Mouse (Mus musculus): Measurements from ENCODE around the gene Coq8b.

Gene Coq8b

DNA sequence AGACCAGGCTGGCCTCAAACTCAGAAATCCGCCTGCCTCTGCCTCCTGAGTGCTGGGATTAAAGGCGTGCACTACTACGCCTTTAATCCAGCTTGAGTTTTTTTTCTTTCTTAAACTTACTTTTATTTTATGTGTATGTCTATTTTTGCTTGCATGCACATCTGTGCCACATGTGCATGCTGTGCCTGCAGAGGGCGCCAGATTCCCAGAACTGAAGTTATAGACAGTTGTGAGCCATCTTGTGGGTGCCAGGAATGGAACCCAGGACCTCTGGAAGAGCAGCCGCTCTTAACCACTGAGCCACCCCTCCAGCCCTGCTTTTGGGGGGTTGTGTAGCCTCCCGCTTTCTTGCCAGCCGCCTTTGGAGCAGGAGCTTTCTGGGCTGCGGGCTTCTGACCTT lies 38.6 kb downstream of the Coq8b start:
- no peak for DNase-seq (ENCODE audit: low spot score in 2 of 2)

DNA sequence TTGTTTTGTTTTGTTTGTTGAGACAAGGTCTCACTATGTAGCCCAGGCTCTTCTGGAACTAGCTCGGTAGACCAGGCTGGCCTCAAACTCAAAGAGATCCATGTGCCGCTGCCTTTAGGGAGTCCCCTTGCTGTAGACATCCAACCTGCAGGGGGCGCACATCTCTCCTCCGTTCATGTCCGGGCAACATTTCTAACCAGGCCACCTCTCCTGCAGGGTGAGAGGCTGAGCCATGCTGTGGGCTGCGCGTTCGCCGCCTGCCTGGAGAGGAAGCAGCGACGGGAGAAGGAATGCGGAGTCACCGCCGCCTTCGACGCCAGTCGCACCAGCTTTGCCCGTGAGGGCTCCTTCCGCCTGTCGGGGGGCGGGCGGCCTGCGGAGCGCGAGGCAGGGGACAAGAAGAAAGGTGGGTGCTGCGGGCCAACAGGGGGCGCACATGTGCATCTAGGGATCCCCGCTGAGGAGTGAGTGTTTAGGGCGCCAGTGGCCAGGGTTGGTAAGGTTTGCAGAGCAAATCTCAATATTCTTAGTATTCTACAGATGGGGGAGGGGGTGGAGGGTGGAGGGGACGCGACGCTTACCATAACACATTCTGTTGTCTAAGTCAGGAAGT lies 41.0 kb downstream of the Coq8b start:
- DNase-seq (ENCODE audit: low spot score in 2 of 2): no peak

DNA sequence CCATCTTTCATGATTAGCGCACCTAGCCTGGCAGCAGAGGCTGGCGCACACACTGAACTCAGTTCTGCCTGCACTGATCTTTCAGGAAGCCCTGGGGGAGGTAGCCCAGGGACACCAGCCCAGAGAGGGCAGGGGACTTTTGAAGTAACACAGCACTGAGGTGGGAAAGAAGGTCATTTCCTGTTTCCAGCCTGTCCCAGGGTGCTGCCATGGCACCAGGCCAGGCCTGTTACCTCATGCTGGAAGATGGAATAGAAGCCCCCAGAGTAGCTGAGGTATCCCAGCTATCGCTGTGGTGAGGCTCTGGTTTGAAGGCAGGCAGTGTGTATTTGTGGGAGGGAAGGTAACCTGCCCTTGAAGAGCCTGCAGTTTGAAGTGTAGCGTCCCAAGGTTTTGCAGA lies 42.1 kb downstream of the Coq8b start:
- no peak for DNase-seq (ENCODE audit: low spot score in 2 of 2)

DNA sequence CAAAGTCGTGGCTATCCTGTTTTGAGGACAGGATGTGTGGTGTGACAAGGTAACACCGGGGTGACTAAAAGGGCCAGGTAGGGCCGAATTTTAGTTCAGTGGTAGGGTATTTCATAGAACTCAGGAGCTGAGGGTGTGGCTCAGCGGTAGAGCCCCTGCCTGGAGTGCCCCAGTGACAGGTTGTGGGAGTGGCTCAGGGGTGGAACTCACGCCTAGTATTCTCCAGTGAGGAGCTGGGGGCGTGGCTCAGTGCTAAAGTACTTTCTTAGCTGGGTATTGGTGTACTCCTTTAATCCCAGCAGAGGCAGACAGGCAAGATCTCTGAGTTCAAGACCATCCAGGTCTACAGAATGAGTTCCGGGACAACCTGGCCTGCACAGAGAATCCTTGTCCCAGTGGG lies 43.2 kb downstream of the Coq8b start:
- no peak for DNase-seq (ENCODE audit: low spot score in 2 of 2)

DNA sequence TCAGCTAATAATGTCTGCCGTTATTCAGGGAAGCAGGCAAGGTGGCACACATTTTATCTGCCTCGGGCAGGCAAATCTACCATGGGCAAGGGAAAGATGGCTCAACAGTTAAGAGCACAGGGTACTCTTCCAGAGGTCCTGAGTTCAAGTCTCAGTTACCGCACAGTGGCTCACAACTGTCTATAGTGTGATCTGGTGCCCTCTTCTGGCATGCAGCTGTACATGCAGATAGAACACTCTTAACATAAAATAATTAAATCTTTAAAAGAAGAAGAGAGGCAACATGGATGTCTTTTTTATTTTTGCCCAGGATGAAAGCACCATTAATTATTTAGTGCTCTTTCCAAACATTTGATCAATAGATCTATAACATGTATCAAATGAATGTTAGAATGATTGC lies 44.4 kb downstream of the Coq8b start:
- DNase-seq (ENCODE audit: low spot score in 2 of 2): no peak

DNA sequence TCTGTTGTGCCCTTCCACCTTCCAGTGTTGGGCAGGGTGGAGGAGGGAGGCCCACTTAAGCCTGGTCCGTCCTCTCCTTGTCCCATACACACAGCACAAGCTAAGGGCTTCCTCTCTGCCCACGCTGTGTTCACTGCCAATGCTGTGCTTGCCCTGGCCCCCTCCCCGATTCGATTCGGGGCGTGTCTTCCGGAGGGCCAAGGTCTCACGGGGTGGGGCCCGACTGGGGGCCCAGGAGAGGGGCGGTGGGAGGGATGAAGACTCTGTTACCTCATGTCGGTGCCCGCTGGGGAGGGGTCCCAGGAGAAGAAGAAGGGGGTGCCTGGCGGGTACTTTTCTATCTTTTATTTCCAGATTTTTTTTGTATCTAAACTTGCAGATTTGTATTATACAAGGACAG lies 48.9 kb downstream of the Coq8b start:
- DNase-seq (ENCODE audit: low spot score in 2 of 2): no peak

DNA sequence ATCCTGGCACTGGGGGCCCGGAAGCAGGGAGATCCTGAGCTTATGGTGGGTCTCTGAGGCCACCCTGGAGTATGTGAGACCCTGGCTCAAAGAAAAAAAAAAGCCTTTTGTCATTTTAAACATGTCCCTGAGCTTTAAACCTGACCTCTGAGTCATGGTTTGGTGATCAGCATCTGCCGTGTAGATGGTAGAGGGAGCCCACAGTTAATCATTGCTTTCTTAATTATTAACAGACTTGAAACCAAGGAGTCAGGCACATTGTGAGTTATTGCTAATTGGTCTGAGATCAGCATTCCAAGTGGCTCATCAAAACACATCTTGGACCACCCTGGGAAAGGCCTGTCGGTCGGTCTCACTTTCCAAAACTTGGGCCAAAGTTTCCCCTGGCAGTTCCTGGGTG lies 49.4 kb downstream of the Coq8b start:
- DNase-seq (ENCODE audit: low spot score in 2 of 2): no peak

DNA sequence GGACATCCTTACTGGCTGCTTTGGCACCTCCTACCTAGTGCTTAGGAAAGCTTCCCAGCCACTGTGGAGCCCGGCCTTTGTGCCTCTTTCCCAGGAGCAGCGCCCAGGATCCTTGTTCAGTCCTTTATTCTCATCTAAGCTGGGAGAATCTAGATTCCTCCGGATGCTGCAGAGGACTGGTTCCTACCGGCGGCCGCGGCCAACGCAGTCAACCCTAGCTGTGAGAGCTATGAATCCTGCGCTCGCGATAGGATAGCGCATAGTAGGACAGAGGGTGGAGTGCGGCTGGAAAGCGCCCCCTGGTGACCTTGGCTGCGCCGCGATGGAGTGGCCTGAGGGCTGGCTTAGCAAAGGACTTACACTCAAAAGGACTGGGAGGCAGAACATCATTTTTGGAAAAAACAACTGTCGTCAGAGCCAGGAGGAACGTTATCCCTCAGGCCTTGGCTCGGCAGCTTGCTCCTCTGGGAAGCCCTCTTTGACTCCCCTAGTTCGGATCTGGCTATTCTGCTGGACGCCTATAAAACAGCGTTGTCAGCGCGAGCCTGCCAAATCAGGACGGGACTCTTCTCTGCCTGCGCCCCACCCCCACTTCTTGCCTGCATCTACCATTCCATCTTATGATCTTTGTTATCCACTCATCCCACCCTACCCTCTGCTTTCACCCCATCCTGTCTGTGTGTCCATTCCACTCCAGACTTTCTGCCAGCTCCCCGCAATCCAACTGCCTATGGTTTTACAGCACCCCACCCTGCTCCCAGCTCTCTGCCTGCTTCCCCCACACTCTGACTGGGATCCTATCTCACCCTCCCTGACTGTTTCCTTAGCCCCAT lies 52.3 kb downstream of the Coq8b start:
- DNase-seq (ENCODE audit: low spot score in 2 of 2): no peak

DNA sequence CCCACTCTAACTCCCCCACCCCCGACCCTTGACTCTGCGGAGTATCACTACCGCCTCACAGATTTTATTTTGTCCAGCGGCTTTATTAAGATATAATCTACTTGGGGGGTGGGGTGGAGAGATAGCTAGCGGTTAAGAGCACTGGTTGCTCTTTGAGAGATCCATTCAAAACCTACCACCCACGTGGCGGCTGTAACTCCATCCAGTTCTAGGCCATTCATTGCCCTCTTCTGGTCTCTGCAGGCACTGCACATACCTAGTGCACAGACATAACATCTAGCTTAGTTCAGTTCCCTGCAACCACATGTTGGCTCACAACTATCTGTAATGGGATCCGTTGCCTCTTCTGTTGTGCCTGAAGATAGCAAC lies 52.9 kb downstream of the Coq8b start:
- DNase-seq (ENCODE audit: low spot score in 2 of 2): peak in 1 of 2 experiments; percentile 69

DNA sequence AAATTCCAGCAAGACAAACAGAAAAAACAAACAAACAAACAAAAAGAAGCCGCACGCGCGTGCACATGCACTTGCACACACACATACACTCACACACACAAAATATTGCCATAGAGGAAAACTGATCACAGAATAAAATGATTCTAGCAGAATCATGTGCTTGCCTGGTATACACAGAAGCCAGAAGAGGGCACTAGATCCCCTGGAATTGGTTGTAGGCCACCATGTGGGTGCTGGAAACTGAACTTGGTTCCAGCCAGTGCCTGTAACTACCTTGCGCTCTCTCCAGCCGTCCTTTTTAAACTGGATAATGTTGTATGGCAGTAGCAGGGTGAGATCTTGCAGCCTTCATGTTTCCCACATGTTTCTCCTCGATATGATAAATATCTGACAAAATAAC lies 55.9 kb downstream of the Coq8b start:
- DNase-seq (ENCODE audit: low spot score in 2 of 2): no peak

DNA sequence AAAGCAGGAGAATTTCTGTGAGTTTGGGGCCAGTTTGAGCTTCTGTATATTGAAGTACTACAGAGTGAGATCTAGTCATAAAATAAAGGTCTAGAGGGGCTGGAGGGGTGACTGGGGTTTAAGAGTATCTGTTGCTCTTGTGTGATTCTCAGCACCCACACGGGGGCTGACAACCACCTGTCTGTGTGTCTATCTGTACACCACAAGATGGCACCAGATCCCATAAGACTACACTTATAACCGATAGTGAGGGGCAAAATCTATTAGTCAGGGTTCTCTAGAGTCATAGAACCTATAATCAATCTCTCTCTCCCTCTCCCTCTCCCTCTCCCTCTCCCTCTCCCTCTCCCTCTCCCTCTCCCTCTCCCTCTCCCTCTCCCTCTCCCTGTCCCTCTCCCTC lies 57.7 kb downstream of the Coq8b start:
- DNase-seq (ENCODE audit: low spot score in 2 of 2): no peak

DNA sequence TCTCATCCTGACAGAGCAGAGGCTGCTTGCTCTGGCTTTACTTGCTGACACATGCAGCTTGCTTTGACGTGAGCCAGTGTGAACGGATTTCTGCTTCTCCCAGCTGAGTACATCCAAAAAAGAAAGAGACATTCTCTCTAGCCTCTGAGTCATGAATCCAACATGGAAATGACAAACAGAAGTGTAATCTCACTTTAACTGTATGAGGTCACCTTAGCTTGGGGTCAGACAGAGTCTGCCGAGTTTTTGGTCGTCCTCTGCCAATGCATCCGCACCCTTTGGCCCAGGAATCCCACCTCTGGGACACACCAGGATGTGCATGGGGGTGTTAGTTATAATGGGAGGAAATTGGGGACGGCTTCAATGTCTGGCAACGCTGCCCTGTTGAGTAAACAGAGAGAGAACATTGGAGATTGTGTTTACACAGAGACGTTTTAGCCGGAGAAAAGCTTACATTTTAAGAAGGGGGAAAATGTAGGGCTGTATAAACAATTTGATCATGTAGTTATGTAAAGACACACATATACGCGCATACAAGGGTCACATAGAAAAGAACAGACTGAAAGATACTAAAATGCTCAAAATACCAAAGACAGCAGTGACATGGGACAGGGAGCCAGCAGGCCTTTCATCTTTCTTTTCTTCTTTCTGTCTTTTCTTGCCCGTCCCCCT lies 59.1 kb downstream of the Coq8b start:
- peak; percentile 43 to 52 for DNase-seq (ENCODE audit: low spot score in 2 of 2)

DNA sequence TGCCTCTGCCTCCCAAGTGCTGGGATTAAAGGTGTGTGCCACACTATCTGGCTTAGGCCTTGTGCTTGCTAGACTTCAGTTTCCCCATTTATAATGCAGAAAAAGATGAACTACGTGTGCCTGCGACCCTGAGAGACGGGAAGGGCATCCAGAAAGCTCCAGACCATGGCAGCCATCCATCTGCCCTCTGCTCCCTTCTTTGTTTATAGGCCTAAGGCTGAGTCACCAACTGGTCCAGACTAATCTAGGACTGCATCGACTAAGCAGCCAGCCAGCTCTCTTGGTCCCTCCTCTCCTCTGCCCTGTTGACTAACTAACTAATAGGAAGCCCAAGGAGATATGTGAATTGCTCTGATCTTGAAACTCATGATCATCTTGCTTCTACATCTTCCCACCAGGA lies 63.1 kb downstream of the Coq8b start:
- DNase-seq (ENCODE audit: low spot score in 2 of 2): no peak

DNA sequence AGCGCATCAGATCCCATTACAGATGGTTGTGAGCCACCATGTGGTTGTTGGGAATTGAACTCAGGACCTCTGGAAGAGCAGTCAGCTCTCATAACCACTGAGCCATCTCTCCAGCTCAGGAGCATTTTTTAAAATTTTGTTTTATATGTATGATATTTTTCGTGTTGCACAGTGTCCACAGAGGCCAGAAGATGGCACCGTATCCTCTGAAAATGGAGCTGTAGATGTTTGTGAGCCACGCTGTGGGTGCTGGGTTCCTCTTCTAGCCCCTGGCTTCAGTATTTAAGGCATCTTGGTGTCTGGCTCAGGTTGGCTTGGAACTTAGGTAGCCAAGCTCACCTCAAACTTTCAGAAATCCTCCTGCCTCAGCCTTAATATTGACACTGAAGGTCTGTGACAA lies 63.7 kb downstream of the Coq8b start:
- DNase-seq (ENCODE audit: low spot score in 2 of 2): no peak

DNA sequence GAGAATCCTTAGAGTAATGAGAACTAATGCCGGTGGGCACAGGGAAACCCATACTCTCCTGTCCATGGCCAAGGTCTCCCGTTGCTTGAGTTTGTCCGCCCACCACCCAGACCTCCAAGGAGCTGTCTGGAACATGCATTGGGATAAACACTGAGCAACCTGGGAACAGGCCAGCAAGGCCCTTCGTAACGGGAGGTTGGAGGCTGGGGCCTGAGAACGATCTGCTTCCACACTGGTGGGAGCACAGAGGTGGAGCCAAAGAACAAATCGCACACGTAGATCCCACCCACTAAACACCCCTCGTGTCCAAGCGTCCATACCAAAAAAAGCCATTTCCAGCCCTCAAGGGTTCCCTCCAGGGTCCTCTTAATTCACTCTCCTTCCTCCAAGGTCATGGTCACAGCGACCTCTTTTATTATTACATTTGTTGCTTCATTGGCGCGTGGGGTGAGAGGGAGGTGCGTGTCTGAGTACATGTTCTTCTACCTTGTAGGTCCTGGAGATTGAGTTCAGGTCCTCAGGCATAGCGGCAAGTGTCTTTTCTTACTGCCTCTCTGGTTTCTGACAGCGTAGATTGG lies 65.3 kb downstream of the Coq8b start:
- no peak for DNase-seq (ENCODE audit: low spot score in 2 of 2)

DNA sequence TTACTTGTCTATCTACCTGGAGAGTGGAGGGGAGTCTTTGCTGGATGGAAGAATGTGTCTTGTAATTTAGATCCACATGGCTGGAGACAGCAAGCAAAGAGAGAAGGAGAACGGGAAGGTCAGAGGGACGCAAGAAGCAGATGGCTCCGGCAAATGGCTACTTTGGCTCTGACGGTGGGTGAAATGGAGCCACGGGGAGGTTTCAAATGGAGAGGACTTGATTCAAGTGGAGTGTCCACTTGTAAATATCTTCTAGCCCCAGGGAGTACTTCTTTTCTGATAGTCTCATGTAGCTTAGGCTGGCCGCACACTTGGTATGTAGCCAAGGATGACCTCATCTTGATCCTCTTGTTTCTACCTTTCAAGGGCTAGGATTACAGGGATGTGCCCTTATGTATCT lies 66.0 kb downstream of the Coq8b start:
- no peak for DNase-seq (ENCODE audit: low spot score in 2 of 2)

DNA sequence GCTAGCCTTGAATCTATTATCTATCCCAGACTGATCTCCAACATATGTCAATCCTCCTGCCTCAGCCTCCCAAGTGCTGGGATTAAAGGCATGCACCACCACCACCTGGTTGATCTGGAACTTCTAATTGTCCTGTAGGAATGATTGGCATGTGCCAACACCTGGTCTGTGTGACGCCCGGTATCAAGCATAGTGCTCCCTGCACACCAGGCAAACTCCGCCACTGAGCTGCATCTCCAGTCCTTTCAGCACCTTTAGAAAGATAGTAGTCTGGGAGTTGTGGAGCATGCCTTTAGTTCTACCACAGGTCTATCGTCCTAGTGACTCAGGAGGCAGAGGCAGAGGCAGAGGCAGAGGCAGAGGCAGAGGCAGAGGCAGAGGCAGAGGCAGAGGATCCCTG lies 67.5 kb downstream of the Coq8b start:
- DNase-seq (ENCODE audit: low spot score in 2 of 2): no peak

DNA sequence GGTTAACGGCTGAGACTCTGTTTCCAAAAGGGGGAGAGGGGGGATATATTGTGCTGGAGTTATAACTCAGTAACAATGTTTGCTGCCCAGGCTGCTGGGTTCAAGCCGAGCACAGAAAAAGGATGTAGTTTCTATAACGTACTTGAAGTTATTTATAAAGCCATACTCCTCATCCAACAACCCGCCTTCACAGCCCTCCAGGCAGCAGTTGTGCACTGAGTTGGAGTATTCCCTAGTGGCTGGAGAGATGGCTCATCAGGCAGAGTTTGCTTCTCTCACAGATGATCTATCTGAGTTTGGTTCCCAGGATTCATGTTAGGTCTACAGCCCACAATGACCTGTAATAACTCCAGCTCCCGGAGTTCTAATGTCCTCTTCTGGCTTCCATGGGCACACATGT lies 68.0 kb downstream of the Coq8b start:
- DNase-seq (ENCODE audit: low spot score in 2 of 2): no peak

DNA sequence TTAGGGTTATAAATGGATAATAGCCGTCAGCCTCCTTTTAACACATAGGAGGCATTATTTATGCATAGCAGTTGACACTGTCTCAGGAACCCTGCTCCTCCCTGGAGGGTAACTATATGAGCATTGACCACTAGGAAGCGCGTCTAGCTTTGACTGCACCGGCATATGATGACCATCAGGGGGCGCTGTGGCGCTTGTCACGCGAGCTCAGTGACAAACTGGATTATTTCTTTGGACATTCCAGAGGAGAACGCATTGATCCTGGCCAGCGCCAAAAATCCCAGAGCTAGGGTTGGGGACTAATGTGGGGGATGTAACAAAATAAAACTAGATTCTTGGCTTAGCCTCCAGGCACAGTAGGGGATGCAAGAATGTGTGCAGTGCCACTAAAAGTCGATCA lies 69.3 kb downstream of the Coq8b start:
- DNase-seq (ENCODE audit: low spot score in 2 of 2): peak; percentile 72 to 74

DNA sequence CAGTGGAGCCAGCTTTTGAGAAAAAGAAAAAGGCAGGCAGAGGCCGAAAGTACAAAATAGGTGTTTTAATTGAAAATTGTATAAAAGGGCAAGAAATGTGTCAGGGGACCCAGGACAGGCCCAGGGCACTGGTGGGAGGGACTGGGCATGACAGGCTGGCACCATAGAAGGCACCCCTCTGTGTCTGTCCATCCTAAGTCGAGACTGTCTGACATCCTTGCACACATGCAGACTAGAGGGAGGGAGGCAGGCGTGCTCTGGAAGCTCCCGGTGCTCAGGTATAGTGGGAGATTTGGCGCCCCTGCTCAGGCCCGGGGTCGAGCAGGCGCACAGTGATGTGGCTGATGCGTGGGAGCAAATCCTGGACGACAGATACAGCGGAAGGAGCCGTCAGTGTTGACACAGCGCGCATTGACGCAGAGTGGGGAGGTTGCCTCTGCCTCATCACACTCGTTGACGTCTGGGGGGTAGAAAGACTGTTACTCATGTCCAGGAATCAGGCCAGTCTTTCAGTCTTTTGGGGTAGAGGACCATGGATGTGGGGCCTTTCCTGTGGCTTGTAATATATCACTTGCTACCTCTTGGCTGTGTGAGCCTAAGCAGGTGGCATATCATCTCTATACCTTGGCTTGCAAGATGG lies 72.4 kb downstream of the Coq8b start:
- no peak for DNase-seq (ENCODE audit: low spot score in 2 of 2)

DNA sequence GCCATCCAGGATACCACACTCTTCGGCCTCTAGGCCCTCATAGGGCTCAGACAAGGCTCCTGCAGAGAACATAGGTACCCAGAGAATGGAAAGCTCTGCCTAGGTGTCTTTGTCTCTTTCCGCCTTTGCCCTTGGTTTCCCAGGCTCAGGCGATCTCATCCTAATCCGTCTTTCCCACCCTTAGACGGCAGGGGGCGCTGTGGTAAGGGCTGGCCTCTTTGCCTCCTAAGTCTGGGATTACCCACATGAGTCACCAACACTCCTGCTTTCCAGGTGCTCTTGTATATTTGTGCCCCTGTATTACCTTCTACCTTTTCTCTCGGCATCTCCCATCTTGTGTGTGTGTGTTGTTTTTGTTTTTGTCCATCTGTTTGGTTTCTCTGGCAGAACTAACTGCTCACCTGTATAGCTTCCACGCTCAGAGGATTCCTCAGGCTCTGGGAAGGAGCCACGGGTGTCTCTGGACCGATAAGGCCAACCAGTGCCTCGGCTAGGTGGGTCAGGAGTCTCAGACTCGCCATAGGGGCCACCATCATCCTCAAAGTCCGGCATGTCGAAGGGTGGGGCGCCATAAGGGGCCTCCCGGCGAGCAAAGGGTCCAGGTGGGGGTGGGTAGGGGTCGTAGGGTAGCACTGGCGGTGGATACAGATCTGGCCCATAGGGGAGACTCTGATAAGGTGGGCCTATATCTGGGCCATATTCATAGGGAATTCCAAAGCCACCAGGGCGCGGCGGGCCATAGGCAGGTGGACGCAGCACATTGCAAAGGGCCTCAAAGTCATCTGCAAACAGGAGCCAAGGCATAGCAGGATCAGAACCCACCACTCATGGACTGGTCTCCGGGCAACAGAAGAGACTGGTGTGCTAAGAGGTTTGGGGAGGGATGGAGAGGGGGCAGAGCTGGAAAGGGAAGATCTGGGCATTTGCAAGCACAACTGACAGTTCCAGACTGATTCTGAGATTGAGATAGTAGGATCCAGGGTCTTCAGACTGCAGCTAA lies 73.6 kb downstream of the Coq8b start:
- DNase-seq (ENCODE audit: low spot score in 2 of 2): no peak

All from right cerebral cortex, adult 2 months (tissue).